Mouse (Mus musculus) adrenal gland, adult 2 months (tissue): ENCODE data around the gene Ddrgk1. TPM values are rescaled to one million over a fixed set of nuclear protein-coding genes. Genes with fewer than 3 reads are reported as not detected.

Source experiments
- DNase-seq: peaks from one replicate; pipeline ENCODE4 v3.0.0; 2021
- long read RNA-seq: library from polyadenylated mRNA; stranded (forward); transcript quantifications from one replicate; pipeline ENCODE4 v2.0.0, GENCODE M21; 2021
- polyA plus RNA-seq: library from polyadenylated mRNA; depleted of rRNA; stranded (reverse); fragments of >200 nt; gene quantifications from 2 replicates; pipeline ENCODE4 v1.2.3, GENCODE M21; 2012; rRNA removed
- total RNA-seq, 2 experiments: library from RNA; stranded (reverse); gene quantifications; 2 replicates each; pipeline ENCODE4 v1.2.3; 2021

Gene Ddrgk1
- 100 to 1,000 TPM; 184 to 209 TPM for total RNA-seq
- 190 and 213 TPM in 2 replicates for polyA plus RNA-seq
- long read RNA-seq, transcript Ddrgk1-201 (9 exons, 1,238 nt): major isoform, 139 of 160 reads
- long read RNA-seq, partial matches to known transcripts: 11 of 160 reads
- long read RNA-seq, other reads (novel, unspliced or antisense): 10 of 160 reads

DNA sequence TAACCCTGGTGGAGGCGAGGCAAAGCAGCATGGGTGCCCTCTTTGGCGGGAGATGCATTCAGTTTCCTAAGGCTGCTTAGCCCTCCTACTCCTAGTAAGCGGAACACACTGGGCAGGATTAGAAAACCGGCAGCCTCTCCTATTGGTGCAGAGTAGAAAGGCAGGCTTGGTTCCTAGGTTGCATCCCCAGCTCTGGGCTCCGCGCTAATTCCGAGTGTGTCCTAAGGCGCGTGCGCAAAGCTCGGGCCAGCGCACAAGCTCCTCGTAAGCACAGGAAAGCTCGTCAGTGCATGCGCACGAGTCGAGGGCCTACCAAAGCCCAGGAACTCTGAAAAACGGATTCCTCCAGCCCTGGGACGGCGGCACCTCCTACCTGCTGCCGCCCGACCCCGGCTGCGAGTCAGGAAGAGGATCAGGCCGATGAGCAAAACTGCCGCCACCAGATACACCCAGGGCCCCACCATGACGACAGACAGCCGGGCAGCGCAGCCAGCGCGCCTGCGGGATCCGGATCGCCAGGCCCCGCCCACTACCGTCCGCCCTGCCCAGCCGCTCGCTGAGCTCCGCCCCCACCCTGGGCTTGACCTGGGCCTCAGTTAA is at the start of gene Ddrgk1:
Gene Ddrgk1 (minus strand): TSS at position 558 of the 600 bp plus-strand sequence.
- DNase-seq: peak; percentile 96

DNA sequence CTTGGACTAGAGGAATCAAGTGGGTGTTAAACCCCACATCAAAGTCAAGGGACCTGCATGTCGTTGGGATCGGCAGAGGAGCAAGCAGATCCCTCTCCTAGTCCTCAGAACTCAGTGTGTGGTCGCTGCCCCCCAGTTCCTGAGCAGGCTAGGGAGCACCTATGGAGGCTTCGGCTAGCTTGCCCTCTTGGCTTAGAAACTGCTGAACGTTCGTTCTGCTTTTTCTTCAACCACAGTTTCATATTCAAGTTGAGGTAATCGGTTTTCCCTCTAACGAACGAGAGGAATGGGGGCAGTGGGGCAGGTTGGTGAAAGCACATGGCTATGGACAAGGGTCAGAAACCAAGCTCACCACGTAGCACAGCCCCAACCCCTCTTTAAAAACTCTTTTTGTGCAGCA is 42.6 kb upstream of the Ddrgk1 start:
- no peak for DNase-seq

DNA sequence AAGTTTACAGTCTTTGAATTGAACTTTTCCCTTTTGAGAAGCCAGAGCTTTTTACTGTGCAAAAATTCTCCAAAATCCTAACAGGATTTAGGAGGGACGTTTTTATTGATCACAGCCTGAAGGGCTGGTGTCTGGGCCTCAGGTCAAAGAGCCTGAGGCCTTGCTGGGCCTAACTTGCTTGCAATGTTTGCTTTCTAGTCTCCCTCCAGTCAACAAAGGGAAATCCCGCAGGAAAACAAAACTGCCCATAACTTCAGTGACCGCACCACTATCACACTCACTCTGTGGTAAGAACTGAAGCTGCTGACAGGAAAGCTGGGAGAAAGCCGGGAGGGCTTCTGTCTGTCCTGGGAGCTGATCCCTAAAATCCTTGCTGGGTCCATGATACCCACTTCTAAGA is 42.1 kb upstream of the Ddrgk1 start:
- DNase-seq: no peak

DNA sequence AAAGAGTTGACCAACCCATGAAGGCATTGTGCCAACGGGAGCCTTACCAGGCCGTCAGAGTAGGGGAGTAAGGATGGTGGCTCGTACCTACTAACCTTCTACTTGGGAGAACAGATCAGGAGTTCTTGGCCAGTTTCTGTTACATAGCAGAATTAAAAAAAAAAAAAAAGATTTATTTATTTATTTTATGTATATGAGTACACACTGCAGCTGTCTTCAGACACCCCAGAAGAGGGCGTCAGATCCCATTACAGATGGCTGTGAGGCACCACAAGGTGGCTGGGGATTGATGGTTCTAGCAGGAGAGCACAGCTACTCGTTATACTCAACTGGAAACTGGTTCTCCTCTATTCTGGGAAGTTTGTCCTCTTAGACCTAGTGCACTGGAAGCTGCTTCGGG is 40.7 kb upstream of the Ddrgk1 start:
- DNase-seq: no peak

DNA sequence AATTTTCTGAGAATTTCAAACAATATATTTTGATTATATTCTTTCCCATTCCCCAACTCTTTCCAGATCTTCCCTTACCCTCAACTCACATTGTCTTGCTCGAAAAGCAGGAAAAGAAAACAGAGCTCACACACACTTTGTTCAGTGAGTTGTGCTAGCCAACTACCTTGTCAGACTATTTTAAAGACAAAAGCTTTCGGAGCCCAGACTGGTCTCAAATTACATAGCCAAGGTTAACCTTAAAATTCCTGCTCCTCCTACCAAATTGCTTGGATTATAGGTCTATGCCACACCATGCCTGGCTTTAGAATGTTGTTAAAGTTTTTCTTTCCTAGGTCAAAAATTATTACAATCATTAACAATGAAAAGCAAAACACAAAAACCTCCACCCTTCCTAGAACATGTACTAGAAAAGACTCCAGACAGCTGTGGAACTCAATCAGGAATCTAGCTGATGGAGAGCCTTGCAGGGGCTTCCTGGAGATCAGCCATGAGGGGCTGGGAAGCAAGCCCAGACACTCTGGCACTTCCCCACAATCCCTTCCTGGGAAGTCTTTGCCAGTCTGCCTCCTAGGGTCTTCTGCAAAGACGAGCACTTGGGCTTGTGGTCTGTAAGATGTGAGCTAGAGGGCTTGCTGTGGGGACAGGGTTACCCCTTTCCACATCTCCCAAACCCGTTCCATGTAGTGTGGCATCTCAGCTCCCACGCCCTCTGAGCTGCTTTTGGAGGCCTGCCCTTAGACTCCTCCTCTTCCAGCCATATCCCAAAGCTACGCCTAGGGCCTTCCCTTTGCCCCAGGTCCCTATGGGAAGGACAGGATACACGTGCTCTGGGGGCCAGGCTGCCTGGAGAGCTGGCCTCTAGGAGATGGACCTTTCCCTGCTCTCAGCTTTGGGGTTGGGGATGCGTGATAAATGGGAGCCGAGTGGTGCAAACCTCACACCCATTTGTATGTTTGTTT is 39.9 kb upstream of the Ddrgk1 start:
- DNase-seq: no peak

DNA sequence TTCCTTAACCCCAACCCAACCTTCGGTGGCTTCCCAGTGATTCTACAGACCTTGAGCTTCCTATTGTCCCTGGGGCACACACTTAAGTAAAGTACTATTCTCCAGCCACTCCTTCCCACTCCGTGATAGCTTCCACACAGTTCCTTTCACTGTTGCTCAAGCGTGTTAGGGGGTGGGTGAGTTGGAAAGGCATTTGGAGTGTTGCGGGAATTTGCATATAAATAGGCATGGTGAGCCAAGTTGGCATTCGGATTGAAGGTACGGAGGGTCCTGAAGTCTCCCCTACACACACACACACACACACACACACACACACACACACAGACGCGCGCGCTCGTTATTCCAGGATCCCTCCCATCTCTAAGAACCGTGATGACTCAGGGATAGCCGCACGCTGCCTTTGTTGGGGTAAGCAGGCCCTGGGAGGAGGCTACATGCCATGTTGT is 33.4 kb upstream of the Ddrgk1 start:
- DNase-seq: peak; percentile 38

DNA sequence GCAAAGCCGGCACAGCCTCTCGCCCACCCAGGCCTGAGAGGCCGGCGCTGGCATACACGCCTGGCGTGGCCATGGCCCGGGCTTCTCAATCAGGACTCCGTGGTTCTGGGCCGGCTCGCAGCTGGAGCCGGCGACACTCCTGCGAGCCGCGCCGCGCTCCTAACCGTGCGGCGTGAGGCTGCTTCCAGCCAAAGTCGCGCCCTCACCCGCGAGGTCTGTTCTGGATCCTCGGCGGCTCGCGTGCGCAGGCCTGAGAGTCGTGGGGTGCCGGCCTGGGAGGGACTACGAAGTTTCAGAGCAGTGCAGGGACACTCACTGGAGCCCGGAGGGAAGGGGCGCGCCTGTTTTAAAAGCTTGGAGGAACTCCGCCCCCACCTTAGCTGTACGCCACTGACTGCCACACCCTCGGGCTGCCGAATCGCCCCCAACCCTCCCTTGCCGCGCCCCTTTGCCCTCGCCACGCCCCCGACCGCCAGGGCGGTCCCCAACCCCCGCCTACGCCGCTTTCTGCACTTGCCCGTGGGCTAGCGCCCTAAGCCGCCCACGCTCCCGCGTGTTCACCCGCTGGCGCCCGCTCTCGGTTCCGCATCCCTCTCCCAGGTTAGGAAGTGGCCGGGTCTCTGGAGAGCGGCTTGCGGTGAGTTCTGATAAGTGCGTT is 32.8 kb upstream of the Ddrgk1 start, which contains the start of gene Slc4a11:
Gene Slc4a11 (minus strand): TSS at position 367 of the 658 bp plus-strand sequence.
- DNase-seq: peak; percentile 85

DNA sequence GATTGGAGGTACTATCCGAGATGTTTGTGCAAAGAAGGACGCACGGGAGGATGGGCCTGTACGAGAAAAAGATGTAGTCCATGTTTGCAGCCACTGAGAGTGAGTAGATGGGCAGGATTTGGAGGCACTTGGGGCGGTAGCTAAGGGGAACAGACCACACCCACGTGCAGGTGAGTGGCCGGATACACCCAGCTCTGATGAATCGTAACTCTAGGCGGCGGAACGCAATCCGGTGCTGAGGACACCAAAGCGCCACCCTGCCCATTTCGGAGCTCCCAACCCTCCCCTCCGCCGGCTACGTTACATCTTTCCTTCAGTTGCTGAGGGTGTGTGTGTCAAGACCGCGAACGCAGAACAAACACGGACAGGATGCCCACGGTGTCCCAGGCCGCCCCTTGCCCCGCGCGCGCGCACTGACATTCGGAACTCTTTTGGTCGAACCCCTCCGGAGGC is 32.3 kb upstream of the Ddrgk1 start:
- DNase-seq: no peak

DNA sequence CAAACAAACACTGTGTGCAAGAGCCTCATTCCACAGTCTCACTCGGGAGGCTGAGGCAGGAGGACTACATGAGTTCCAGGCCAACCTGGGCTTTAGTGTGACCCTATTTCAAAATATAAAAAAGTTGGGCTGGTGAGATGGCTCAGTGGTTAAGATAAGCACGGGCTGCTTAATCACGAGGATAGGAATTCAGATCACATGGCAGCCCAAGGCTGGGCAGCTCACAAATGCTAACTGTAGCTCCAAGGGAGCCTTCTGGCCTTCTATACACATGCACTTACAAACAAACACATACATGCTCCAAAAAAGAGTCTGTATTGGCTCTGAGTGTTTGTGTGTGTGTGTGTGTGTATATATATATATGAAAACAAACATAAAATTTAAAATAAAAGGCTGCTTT is 29.1 kb upstream of the Ddrgk1 start:
- DNase-seq: peak; percentile 46

DNA sequence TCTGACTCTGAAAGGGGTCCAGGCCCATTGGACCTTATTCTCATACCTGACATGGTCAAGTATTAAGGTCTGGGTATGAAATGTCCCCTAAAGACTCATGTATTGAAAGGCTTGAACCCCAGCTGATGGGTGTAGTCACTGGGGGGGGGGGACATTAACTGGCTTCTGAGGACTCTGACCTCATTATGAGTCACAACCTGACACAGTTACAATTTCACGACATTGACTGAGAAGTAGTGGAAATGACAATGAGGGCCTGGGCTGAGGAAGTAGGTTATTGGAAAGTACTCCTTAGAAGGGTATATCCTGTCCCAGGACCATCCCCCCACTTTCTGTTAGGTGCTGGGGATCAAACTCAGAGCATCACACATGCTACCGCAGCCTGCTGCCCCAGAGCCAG is 24.6 kb upstream of the Ddrgk1 start:
- peak; percentile 46 for DNase-seq

DNA sequence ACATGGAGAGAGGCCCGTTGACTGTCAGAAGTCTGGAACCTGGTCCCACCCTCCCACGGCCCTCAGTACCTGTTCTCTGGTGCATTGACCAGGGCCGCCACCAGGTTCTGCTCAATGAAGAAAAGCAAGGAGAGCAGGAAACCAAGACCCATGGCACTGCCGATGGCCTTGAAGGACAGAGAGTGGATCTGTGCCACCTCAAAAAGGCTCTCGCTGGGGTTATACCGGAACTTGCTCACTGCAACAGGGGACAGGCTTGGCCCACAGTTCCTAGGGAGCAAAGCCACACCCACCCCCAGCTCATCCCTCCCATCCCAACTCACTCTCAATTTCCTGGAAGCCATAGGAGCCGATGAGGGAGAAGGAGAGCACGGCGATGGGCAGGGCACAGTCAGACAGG is 21.0 kb upstream of the Ddrgk1 start:
- DNase-seq: no peak

DNA sequence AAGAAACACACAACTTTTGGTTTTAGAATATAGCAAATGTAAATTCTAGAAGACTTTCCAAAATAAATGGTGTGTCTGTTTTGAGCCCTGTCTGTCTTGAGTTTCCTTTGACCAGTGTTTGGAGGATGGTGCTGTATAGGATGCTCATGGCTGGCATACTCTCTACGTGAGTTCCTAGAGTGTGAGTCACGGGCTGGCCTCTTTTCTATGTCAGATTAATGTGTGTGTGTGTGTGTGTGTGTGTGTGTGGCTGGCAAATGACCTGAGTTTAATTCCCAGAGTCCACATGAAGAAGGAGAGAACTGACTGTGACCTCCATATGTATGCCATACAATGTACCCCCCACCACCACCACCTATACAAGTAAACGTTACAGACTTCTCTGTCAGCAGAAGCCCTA is 17.1 kb upstream of the Ddrgk1 start:
- DNase-seq: no peak

DNA sequence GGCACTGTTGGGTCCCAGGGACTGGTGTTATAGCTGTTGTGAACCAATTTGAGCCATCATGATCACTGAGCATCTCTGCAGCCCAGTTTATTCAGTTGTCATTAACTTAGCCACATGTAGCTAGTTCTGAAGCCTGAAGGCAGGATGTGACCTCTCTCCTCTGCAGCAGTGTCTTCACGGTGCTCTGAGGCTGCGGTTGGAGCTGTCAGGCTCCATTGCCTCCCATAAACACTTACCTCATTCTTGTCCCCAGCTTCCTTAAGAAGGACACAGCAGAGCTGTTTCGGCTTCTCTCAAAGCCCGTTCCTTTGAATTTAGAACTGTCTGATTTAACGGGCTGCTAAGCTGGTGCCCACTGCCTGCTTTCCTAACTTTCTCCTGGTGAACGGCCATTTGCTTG is 15.4 kb upstream of the Ddrgk1 start:
- DNase-seq: no peak

DNA sequence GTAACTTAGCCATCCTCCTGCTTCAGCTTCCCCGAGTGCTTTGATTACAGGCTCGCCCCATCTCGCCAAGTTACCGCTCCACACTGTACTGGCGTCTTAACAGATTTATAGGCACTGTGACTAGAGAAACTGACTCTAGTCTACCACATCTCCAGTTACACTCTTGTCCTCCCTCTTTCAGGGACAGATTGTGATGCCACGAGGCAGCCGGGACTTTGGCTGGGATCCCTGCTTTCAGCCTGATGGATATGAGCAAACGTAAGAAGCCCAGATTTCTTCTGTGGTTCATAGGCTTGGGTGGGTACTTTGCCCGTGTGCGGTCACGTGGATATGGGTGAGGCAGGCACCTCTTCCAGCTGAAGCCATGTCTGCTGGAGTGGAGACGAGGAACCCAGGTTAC is 14.7 kb upstream of the Ddrgk1 start:
- no peak for DNase-seq

DNA sequence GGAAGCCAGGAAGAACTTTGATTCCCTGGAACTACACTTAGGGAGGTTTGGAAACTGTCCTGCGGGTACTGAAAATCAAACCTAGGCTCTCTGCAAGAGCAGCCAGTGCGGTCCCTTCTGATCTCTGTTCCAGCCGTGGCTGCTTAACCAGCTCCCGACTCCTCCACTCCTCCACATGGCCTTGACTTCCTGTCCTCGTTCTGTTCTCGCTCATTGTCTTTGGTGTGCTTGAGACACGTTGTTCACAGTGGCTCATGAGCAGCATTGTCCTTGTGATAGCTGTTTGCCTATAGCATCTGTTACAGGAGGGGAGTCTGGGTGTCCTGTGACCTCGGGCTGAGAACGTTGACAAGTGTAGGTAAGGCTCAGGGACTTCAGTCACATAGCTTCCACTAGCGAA is 12.8 kb upstream of the Ddrgk1 start:
- DNase-seq: peak; percentile 54

DNA sequence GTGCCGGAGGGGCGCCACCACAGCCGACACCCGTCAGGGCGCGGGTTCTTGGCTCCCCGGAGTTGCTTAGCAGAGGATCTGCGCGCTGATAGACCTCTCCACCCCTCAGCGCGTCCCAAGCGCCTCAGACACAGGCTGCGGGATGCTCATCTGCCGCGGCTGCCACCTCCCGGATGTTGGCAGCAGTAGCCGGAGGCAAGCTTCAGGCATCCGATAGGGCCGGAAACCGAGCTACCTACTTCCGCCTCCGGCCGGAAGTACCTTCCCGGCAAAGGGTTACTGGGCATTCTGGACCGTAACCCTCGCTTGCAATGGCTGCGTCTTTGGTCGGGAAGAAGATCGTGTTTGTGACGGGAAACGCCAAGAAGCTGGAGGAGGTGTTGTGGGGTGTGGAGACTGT is 3.1 kb upstream of the Ddrgk1 start, which contains the start of gene Itpa:
Gene Itpa (plus strand): TSS at position 52 of the 400 bp plus-strand sequence.
- DNase-seq: peak; percentile 91

DNA sequence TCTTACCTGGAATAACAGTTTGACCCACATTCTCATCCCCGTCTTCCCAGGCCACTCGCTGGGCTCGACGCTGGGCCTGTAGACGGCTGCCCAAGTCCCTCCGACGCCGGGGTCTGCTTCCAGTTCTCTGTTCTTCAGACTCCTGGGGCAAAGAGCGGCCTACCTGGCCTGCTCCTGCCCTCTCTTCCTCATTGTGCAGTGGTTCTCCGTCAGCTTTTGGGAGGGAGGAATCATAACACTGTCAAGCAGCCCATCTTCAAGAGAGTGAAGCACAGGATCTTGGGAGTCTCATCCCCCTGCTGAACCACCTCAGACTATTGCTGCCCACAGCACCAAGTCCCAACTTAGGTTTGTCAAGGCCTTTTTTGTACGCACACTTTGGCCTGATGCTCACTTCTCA is 1.1 kb downstream of the Ddrgk1 start:
- DNase-seq: no peak

DNA sequence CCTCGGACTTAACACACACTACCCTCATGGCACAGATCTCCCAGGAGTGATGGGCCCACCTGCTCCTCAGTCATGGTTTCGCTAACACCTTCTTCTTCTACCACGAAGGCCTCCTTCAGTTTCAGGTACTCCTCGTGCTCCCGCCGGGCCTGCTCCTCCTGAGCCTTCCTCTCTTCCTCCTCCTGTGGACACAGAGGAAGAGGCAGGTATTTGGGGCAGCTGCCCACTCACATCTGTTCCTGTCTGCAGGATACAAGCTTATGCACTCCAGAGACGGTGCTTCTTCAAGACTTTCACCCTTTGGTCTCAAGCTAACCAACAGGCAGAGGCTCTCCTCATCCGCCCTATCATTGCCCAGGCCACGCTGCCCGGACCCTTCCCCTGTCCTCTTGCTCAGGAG is 5.9 kb downstream of the Ddrgk1 start:
- no peak for DNase-seq

DNA sequence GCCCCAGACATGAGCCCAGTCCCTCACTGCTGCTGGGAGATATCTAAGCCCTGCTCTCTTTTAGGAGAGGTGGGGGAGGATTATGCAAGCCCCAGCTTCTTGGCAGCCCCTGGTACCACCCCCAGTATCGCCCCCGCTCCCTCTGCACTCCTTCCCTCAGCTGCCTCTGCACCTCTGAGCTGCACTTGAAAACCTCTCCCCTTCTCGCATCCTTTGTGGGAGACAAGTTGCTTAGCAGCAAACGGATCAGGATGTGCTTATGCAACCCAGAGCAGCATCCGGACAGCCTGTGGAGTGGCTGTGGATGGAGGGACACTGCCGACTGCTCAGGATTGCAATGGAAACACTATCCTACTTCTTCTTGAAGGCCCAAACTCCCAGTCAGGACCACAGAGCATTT is 6.9 kb downstream of the Ddrgk1 start:
- no peak for DNase-seq

DNA sequence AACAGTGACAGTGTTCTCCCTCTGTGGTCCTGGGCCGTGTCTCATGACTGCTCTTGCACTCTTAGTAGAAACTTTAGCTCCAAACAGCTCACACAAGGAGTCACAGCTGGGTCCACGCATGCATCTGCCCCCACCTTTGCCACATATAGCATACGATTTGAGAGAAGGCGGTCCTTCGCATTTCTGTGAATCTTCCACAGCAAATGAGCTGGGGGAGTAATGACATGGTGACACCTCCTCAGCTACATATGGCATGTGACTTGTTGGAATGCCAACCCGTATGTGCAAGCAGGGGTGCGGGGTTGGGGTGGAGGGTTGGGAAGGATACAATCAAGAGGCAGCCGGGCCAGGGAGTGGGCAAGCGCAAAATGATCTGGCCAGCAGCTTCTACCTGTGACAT is 7.9 kb downstream of the Ddrgk1 start:
- DNase-seq: no peak

DNA sequence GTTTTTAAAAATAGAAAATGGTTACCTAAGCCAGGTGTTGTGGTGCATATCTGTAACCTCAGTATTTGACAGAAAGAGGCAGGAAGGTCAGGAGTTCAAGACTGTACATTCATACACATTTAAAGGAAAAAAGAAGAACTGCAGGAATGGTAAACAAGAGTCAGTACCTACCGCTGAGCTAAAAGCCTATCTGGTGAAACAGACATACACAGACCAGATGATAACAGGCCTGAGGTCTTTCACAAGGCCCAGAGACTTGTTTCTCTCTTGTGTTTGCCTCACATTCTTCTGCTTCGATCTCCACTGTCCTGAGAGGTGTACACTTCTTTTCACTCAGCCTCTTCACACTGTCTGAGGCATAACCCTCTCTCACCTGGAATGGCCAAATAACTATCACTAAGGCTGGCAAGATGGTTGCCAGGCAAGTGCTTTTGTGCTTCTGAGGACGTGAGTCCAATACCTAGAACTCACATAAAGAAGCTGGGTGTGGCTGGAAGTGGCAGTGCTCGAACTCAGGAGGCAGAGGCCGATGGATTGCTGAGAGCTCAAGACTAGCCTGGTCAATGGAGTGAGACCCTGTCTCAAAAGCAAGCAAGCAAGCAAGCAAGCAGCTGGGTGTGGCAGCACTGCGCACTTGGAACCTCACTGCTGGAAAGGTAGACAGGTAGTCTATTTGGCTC is 8.7 kb downstream of the Ddrgk1 start:
- DNase-seq: no peak

DNA sequence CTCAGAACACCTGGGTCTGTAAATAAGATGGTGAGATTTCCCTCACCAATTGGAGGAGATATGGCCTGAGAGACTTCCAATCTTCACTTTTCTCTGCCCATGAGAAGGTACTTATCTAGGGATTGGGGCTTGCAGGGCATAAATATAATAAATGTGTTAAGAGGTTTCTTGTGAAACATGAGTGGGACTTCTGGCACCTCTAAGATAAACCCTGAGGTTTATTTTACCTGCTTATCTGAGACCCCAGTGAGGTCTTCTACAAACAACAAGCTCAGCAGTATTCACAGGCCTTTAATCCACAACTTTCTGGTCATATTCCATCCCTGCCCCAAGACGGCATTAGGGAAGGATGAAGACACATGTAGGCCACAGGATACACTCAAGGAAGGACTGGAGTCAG is 10.7 kb downstream of the Ddrgk1 start:
- no peak for DNase-seq
